Mouse (Mus musculus): ENCODE measurements around the gene Gm3417. TPM values are rescaled to one million over a fixed set of nuclear protein-coding genes. Genes with fewer than 3 reads are reported as not detected.

The Gm3417 gene
- polyA plus RNA-seq, 1 experiment from 2014 or later, result not detected

DNA sequence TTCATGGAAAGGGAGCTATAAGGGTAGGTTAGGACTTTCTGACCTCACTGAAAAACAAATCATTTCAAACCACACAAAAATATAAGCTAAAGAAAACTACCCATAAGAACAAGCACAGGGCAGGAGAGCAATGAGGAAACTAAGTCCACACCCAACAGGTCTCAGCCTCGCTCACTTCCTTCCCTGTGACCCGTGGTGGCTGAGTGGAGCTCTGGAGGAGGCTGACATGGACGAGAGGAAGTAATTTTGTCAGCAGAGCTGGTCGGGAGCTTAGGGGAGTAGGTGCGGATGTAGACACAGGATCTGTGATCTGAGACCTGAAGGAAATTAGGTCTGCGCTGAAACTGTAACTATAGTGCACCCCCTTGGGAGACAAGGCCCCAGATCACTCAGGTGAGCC, 57.0 kb downstream of the Gm3417 start:
- H3K27ac ChIP-seq, result no peak overlapping the region
- no peak overlapping the region for H3K4me3 ChIP-seq
- no peak overlapping the region for H3K4me2 ChIP-seq
- WGBS, result 51% methylated on average over 6 of the region's 6 CpGs
- H3K27me3 ChIP-seq, result peaks cover 9% of the 10 kb centered on the region
- no peak overlapping the region for H3K9ac ChIP-seq
- no peaks in the 10 kb centered on the region for H3K36me3 ChIP-seq
- no peaks in the 10 kb centered on the region for H3K4me1 ChIP-seq (replicated peaks)
- no peaks in the 10 kb centered on the region for H3K9me3 ChIP-seq (replicated peaks)
- ATAC-seq (replicated peaks; ENCODE audit: insufficient number of reproducible peaks, insufficient read depth, low FRiP score, low read depth), result no peak

DNA sequence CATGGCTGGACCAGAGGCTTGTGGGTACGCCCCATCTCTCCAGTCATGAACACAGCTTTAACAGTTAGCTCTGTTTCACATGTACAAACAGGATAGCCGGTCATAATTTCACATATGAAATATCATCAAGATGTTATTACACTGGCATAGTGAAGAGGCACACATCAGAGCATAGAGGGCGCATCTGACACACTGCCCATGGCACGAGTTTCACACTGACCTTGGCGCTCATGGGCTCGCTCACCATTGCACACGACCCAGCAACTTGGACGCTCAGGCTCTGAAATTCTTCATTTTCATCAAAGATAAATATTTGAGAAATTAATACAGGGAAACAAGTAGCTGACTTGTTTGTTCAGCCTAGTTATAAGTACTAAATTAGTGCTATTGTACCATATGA, 60.7 kb downstream of the Gm3417 start:
- H3K9ac ChIP-seq, result no peak overlapping the region
- no peak for ATAC-seq (replicated peaks; ENCODE audit: insufficient number of reproducible peaks, insufficient read depth, low FRiP score, low read depth)
- no peaks in the 10 kb centered on the region for H3K9me3 ChIP-seq (replicated peaks)
- peaks cover 5% of the 10 kb centered on the region for H3K27me3 ChIP-seq
- no peaks in the 10 kb centered on the region for H3K4me1 ChIP-seq (replicated peaks)
- H3K36me3 ChIP-seq, result no peaks in the 10 kb centered on the region
- H3K4me2 ChIP-seq, result no peak overlapping the region
- H3K4me3 ChIP-seq, result no peak overlapping the region
- H3K27ac ChIP-seq, result no peak overlapping the region
- 81% methylated on average over 8 of the region's 8 CpGs for WGBS

GRCm38 (mm10) chr17:14914401-14914800, 64.2 kb downstream of the Gm3417 start:
- WGBS, result 82% methylated on average over 4 of the region's 4 CpGs
- H3K4me3 ChIP-seq, result no peak overlapping the region

More at GRCm38 (mm10) chr17:14914401-14914800, 64.2 kb downstream of the Gm3417 start:
- Histone ChIP-seq H3K27ac (no peak overlapping the region), H3K27me3 (peaks cover 5% of the 10 kb centered on the region), H3K4me2 (no peak overlapping the region), H3K9ac (no peak overlapping the region), H3K36me3 (no peaks in the 10 kb centered on the region), H3K9me3 (replicated peaks) (no peaks in the 10 kb centered on the region), H3K4me1 (replicated peaks) (no peaks in the 10 kb centered on the region)
- no peak for ATAC-seq (replicated peaks; ENCODE audit: insufficient number of reproducible peaks, insufficient read depth, low FRiP score, low read depth)

Other genes starting within 250 kb of the Gm3417 start
- gene Wdr27, start 35.6 kb downstream of the Gm3417 start, polyA plus RNA-seq (2015; fragmentation: Nextera tagmentation; extraction: Ambion mirVana), result 2.4 and 4.7 TPM in 2 replicates
- gene 1600012H06Rik, start 35.6 kb downstream of the Gm3417 start, polyA plus RNA-seq (2015; fragmentation: Nextera tagmentation; extraction: Ambion mirVana), result 28.9 and 30.9 TPM in 2 replicates
- 21.2 and 28.1 TPM in 2 replicates for gene Phf10, start 17.5 kb downstream of the Gm3417 start, polyA plus RNA-seq (2015; fragmentation: Nextera tagmentation; extraction: Ambion mirVana)
- gene 9030025P20Rik, start 322 bp downstream of the Gm3417 start, polyA plus RNA-seq (2015; fragmentation: Nextera tagmentation; extraction: Ambion mirVana), result 5.4 and 7.1 TPM in 2 replicates
- gene Gm3435, start 31.4 kb upstream of the Gm3417 start, polyA plus RNA-seq (2015; fragmentation: Nextera tagmentation; extraction: Ambion mirVana), result 4.7 and 5.4 TPM in 2 replicates
- gene Ermard, start 62.4 kb upstream of the Gm3417 start, polyA plus RNA-seq (2015; fragmentation: Nextera tagmentation; extraction: Ambion mirVana), result 51.9 and 64.6 TPM in 2 replicates
- 1.00 TPM in 1 of 2 replicates, not detected in the other for gene Tcte3, start 62.7 kb upstream of the Gm3417 start, polyA plus RNA-seq (2015; fragmentation: Nextera tagmentation; extraction: Ambion mirVana)
- gene Gm3448, start 62.7 kb upstream of the Gm3417 start, polyA plus RNA-seq (2015; fragmentation: Nextera tagmentation; extraction: Ambion mirVana), result 1.9 and 2.1 TPM in 2 replicates

All from heart, embryonic 15.5 days (tissue).